Mouse (Mus musculus) inflammation-experienced regulatory T-cells, adult 6 months (primary cell): ENCODE measurements at regions not wholly inside any gene's neighbourhood (a gene's known extent, or its start where the extent isn't known, plus 50 kb on each side); places are given as distances from the start of the nearest gene placed in this dataset.

Experiments used
- ATAC-seq: one replicate; pipeline ENCODE4 v1.8.0; 2017

DNA sequence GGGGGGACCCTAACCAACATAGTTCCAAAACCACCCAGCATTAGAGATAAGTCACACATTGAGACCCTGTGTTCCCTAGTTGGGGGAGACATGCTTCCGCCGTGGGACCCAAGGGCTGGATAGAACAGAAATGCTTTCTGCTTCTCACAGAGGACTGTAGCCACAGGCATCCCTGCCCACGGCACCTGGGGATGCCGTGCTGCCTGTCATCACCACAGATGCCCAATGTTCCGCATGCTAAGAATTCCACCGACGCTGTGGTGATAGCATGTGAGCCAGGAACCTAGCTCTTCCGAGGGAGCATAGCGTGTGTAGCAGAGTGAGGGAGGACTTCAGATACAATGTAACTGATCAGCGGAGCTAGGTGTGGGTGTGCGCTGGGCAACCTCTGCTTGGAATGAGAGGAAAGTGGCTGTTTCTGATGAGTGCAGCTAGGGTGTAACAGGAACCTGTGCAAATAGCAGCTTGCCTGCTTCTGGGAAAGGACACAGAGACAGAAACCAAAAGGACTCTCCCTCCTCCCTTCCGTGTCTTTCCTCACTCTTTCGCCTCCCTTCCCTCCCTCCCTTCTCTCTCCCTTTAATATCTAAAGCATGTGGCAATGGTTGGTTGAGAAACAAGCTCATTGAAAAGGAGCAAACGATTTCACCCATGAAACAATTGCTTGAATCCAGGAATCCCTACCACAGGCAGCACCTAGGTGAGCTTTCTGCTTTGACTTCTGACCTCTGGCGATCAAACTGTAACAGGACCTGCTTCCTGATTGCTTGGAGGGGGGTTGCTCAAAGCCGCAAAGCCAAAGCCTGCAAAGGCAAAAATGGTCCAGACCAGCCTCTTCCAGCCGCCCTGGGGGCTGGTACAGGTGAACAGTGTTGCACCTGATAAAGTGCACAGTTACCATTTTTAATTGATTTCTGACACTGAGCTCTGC is 102.3 kb downstream of the Gm26897 start:
- no peak for ATAC-seq

DNA sequence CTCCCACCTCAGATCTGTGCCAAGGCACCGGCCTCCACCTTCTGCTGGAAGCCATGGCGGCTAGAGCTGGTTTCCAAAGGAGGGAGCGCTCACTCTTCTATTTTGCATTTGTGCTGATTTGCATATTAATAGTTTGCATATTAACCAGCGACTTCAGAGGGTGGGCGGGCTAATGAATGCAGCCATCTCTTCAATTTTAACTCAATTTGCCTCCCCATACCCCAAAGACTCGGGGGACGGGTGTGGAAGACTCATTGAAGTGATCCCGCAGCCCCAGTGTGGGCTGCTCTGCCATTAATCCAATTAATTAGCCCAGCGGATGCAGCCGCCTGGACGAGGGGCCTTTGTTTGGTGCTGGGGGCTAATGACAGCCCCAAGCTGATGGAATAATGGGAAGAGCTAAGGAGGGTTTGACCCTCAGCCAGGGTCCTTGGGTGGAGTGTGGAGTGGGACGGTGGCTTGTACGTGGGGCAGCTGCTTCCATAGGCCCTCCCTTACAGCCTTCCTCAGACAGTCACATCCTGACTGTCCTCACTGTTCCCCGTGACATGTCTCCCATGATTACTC is 103.0 kb downstream of the Gm26897 start:
- no peak for ATAC-seq

DNA sequence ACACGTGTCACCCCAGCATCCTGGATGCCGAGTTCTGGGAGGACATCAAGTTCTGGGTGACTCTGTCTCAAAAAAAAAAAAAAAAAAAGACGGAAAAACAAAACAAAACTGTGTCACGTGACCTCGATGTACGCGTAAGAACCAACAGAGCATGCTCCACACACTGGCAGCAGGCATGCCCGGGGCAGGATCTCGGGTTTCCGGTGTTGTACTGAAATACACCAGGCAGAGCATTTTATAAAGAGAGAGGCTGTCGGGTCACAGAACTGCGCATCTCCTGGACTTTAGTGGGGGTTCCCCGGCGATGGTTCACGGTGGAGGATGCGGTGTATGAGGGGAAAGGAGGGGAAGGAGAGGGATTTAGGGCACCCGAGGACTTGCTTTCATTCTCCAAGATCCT is 108.7 kb downstream of the Gm26897 start:
- ATAC-seq: peak; percentile 43

DNA sequence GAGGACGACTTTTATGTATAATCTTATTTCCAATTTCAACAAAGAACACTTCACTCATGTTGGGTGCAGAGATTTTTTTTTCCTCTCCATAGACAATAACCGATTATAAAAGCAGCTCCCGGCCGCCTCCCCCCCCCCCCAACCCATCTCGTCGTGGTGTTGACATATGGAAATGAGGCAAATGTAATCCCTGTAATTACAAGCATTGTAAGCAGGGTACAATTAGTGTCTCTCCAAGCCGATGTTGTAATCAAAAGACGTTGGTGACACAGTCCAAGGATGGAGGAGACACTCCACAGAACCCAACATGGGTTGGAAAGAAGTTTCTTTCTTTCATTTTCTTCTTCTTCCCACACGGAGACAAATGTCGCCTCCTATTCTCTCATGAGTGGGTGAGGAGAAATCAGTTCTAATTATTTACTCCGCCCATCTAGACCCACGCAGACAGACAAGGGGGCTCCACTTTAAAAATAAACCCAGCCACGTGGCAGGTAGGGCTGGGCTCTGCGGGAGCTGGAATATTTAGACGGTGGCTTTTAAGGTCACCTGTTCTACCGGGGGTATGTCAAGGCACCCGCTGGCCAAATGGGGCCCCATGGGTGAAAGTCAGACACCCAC is 110.0 kb downstream of the Gm26897 start:
- ATAC-seq: no peak

DNA sequence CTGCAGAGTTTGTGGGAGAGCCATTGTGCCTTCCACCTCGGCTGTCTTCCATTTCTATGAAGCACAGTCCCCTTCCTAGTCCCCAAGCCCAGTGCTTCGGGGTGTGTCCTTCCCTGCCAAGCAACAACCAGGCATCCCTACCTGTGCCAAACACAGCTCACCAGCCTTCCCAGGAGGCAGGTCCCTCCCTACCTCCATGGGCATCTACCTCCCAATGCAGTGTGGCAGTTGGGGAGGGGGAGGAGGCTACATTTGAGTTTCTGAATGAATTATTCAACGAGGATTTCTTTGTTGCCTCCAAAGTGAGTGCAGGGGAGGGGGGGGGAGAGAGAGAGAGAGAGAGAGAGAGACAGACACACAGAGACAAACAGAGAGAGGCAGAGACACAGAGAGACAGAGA is 110.8 kb downstream of the Gm26897 start:
- ATAC-seq: no peak

DNA sequence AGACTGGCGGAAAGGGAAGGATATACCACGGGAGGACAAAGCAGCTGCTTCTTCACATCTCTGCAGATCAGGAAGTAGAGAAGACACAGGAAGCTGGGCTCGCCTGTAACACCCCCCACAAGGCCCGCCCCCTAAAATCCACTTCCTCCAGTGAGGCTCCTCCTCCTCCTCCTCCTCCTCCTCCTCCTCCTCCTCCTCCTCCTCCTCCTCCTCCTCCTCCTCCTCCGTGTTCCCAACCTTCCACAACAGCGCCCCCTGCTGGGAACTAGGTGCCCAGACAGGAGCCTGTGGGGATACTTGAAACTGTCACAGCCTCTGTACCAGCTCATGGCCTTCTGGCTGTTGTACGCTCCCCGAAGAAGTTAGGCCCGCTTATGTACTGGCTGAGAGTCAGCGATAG is 115.2 kb downstream of the Gm26897 start:
- ATAC-seq: no peak

DNA sequence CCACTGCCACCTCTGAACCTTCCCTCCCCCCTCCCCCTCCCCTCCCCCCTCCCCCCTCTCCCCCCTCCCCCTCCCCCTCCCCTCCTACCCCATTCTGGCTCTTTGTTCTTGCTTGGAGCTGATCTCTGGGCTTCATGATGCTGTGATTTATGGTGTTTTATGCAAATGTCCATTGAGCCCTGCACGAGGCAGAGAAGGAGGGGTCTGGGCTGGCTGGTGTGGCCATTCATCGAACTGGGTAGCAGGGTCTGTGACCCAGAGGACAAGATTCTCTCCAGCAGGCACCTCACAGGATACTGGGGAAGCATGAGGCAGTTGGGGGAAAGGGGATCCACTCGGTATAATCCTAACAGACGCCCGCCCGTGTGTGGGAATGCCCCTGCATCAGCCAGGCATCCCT is 119.0 kb downstream of the Gm26897 start:
- ATAC-seq: no peak

DNA sequence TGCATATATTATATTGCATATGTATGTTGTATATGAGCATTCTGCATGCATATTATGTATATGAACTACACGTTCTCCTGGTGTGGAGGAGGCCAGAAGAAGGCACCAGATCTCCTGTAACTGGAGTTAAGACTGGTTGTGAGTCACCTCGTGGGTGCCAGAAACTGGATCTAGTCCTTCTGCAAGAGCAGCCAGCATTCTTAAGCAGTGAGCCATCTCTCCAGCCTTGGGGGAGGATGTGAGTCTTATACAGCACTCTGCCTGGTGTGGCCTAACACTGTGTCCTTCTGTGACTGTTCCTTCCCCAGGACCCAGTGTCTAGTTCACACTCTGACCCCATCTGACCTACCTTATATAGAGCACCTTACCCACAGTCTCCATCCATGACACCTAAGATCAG is 121.6 kb downstream of the Gm26897 start:
- ATAC-seq: no peak

DNA sequence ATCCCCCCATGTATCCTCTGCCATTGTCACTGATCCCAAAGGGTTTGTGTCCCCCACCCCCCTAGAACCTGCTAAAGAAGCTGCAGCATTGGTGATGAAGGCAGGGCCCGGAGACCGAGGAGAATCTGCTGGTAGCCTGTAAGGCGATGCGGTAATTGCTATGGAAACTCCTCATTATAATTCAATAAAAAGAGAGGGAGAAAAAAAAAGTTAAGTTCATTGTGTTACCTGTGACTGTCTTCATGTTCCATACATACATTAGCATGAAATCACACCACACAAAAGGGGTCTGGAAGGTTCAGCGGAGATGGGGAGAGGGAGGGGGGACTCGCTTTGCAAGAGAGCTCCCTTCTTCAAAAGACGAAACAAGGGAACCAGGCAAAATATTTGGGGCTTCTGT is 123.5 kb downstream of the Gm26897 start:
- no peak for ATAC-seq

DNA sequence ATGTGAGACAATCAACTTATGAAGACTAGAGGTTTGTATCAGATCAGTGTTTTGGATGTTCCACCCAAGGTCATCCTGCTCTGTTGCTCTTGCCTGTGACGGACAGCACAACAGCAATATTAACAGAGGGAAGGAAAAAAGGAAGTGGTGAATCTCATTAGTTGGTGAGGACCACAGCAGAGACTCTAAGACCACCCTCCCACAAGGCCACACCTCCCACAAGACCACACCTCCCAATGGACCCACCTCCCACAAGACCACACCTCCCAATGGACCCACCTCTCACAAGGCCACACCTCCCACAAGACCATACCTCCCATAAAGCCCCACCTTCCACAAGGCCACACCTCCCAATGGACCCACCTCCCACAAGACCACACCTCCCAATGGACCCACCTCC is 126.7 kb downstream of the Gm26897 start:
- ATAC-seq: no peak

DNA sequence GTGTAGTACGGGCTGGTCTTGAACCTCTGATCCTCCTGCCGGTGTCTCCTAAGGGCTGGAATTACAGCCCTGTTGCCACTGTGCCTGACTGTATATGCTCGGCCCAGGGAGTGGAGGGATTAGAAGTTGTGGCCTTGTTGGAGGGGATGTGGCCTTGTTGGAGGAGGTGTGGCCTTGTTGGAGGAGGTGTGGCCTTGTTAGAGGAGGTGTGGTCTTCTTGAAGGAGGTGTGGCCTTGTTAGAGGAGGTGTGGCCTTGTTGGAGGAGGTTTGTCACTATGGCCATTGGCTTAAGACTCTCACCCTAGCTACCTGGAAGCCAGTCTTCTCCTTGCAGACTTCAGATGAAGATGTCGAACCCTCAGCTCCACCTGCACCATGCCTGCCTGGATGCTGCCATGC is 128.6 kb downstream of the Gm26897 start:
- no peak for ATAC-seq

DNA sequence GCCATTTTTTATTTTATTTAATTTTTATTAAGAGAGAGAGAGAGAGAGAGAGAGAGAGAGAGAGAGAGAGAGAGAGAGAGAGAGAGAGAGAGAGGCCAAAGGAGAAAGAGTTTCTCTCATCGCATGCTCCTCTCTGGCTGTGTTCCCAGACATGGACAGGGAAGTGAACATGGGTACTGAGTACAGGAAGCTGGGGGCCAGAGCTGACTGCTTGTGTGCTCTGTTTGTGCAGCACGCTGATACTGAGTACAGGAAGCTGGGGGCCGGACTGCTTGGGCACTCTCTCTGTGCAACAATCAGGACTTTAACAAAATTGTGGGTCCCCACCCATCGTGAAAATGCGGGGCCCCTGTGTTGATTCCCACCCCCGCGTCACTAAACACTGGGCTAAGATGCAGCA is 130.2 kb downstream of the Gm26897 start:
- no peak for ATAC-seq

DNA sequence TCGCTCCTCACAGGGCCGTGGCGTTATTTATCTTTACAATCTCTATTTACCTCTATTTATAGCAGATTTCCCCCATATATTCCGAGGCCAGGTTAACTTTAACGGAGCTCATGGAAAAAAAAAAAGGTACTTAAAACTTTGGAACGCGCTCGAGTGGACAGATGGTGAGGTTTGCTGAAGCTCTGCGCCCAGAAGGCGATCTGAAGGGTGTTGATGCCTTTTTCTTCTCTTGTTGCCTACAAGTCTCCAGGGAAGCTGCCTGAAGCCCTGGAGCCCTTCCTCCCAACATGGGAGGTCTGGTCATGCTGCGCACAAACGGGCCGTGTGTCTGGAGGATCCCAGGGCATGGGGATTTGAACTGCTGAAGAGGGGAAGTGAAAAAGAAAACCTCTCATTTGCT is 130.9 kb downstream of the Gm26897 start:
- ATAC-seq: no peak

DNA sequence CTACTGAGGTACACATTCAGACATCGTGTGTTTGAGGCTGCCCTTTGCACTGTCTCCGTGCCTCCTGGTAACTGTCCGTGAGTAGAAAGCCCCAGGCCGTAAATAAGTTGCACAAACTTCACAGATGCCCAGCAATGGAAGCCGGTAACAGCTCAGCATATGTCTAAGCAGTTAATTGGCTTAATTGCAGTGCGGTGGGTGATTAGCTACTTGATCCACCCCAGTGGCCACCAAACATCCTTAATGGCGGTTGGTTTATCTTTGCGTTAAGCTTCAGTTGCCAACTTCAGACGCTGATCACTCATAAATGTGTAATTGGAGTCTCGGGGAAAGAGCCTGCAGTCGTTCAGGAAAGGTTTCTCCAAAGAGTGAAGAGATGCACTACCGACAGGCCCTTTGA is 135.3 kb downstream of the Gm26897 start:
- no peak for ATAC-seq

DNA sequence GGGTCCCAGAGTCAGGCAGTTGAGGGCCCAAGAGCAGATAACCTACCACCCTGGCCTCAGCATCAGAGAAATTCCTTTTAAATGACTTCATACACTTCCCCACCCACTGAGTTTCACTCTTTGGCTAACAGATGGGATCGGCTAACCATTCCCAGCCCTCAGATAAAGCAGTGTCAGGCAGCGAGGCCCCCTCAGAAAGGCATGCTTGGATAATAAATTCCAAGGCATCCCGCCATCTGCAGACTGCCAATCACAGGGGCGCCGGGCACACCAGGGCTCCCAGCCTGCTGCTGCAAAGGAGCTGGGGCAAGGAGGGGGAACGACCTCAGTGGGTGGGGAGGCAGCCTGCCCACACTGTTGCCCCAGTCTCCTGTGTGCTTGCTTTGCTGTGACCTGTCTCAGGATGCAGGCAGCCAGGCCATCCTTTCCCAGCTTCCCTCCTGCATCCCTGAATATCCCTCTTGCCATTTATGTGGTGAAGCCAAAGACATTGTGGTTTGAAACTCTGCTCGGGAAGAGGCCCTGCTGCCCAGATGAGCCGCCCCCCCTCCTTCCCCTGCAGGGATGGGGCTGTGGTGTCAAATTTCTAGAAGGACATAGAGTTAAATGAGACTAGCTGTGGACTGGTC is 143.6 kb downstream of the Gm26897 start:
- ATAC-seq: no peak

DNA sequence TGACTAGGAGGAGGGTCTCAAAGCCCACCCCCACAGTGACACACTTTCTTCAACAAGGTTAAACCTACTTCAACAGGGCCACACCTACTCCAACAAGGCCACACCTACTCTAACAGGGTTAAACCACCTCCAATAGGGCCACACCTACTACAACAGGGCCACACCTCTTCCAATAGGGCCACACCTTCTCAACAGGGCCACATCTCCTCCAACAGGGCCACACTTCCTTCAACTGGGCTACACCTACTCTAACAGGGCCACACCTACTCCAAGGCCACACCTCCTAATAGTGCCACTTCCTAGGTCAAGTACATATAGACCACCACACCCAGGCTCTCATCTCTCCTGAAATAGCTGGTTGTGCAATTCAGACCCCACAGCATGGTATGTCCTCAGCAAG is 145.3 kb downstream of the Gm26897 start:
- ATAC-seq: no peak

DNA sequence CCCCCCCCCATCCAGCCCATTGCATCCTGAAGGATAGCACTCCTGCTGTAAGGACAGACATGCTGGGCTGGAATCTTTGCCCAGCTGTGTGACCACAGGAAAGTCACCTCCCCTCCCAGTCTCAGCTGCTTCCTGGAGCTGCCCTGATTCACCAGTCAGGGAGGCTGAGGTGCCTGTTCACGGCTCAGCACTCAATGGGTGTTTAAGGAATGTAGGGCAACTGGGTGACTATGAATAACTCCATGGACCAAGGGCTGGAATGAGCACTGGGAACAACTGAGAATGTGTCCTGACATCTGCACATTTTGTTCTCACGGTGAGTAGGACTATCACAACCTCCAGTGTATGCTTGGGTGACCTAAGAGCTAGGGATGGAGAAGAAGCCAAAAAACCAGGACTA is 146.5 kb downstream of the Gm26897 start:
- ATAC-seq: no peak

DNA sequence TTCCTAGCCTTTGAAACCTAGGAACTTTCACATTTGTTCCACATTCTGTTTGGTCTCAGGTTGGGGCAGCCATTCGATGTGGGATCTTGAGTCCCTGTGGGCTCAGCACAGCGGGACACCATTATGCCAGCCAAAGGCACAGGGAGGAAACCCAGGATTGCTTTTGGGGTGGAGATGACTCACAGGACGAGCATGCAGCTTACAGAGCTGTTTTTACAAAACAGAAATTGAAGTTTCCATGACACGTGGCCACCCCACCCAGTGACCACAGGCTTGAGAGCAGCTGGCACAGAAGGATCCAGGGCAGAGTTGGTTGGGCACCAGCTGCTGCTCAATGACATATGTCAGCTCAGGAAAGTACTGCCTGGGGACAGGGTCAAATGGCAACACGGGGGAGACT is 147.8 kb downstream of the Gm26897 start:
- ATAC-seq: no peak

DNA sequence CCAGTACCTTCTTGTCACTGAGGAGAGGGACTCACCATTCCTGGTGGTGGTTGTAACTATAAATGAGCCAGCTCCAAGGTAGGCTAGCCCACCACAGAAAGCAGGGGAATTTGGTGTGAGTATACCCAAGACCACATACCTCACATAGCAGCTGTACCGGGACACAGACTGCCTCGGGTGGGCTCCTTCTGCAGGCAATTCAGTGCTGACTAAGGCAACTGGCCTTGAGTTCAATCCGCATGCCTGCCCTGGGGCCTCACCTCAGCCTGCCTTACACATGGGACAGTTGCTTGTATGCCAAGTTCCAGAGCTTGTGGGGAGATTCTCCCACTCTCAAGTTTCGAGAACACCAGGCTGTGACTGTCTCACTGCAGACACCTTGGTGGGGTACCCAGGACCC is 153.6 kb downstream of the Gm26897 start:
- ATAC-seq: no peak

DNA sequence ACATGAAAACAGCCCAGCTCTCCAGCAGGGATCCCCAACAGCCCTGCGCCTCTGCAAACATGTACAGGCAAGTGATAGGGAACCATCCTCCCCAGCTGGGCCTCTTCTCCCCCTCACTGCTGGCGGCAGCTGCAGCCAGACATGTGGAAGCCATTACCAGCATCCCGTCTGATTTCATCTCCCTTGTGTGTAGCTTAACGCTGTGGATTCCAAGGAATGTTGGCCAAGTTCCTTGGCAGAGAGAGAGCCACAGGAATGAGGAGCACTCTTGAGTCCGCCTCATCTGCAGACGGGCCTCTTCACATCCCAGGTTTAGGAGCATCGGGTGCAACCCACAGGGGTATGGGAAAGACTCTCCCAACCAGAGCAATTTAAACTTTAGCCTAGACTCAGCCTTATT is 157.1 kb downstream of the Gm26897 start:
- no peak for ATAC-seq

DNA sequence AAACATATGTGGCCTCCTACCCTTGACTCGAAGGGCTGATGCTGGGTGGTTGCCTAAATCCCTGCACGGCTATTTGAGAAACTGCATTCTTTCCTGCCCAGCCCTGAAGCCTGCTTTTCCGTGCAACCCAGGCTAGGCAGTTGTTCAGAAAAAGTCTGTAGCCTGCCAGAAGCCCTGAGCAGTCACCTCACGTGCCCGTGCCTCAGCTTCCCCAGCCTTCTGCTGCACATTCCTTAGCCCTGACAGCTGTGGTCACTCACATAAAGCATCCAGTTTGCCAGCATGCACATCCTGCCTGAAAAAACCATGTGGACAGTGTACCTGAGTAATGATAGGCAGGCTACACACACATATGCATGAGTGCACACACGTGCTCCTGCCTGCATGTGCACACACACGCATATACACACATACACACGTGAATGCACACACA is 157.6 kb downstream of the Gm26897 start:
- no peak for ATAC-seq

DNA sequence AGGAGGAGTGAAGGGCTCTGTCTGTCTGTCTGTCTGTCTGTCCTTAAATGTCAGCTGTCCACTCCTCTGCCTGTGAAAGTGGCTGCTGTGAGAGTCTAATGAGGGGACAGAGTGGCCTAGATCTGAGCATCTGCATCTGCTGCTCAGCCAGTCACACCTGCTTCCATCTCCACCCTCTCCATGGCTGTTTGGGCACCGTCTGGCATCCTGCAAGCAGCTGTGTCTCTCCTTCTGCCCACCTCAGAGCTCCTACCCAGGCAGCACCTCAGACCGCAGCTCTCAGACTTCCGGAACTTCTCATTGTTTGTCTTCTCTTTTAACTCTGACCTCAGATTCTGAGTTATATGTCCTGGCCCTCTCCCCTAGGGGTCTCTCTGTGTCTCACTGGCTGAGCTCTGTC is 159.2 kb downstream of the Gm26897 start:
- ATAC-seq: no peak

DNA sequence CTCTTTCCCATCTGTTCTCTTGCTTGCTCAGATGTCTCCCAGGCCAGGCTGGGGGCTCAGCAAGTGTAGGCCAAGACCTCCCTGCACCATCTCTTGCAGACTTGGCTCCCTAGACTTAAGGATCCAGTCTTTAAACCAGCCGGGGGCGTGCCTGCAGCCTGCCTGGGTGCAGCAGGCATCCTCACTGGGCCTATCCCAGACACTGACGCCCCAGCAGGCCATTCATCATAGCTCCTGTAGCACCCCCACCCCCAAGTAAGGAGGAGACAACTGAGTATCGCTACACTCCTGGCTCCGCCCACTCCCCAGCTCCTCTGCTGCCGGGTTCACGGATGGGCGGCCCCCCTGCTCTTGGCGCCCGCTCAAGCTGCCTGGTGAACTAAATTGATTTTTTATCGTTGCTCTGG is 160.2 kb downstream of the Gm26897 start:
- ATAC-seq: peak; percentile 50

DNA sequence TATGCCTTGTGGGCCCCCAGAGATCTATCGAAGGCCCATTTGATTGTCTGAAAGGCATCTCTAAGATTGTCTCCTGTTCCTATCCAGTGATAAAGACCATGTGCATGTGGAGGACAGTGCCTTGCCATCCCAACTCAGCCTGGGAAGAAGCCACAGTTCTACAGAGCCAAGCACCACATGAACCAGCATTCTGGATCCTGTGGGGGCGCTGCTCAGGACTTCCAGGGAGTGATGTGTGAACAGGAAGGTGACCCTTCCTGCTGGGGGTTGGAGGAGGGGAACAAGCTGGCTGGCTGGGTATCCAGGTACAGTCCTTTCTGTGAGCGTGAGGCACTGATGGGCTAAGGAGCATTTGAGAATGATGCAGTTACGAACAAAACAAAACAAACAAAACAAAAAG is 163.8 kb downstream of the Gm26897 start:
- ATAC-seq: no peak
